Mouse (Mus musculus) MEL (cell line): Measurements from ENCODE around the gene Cpsf6. TPM values are rescaled to one million over a fixed set of nuclear protein-coding genes. Genes with fewer than 3 reads are reported as not detected.

Source experiments
- DNase-seq: peaks from one replicate; pipeline ENCODE4 v3.0.0; 2011; ENCODE audit warnings: low read depth, low spot score
- H3K27ac ChIP-seq: 2 replicates; pipeline ENCODE4 v1.5.1; 2012; ENCODE audit warnings: low read depth, mild to moderate bottlenecking, control low read depth, low read length, moderate library complexity; ENCODE audit not compliant: control insufficient read depth
- H3K27me3 ChIP-seq, 2 experiments: fragments of 150-350 bp in 1 of 2; sonication (generic) in 1 of 2; 2 replicates each; pipeline ENCODE4 v1.6.1; 2012; ENCODE audit warnings: low read length in 2 of 2, mild to moderate bottlenecking in 2 of 2, improper control_type of control experiment in 1 of 2, moderate library complexity in 1 of 2; ENCODE audit not compliant: insufficient read depth in 2 of 2, control insufficient read depth in 1 of 2
- H3K36me3 ChIP-seq, 2 experiments: 2 replicates each; pipeline ENCODE4 v1.6.1; 2012 to 2014; ENCODE audit warnings: low read length in 2 of 2, improper control_type of control experiment in 1 of 2, inconsistent platforms in 1 of 2, mild to moderate bottlenecking in 1 of 2; ENCODE audit not compliant: insufficient read depth in 2 of 2, control insufficient read depth in 1 of 2
- H3K4me1 ChIP-seq, 2 experiments: fragments of 150-350 bp in 1 of 2; sonication (generic) in 1 of 2; 2 replicates each; pipeline ENCODE4 v1.6.1; 2012; ENCODE audit warnings: low read length in 2 of 2, improper control_type of control experiment in 1 of 2, mild to moderate bottlenecking in 1 of 2; ENCODE audit not compliant: insufficient read depth in 2 of 2, control insufficient read depth in 1 of 2
- H3K4me3 ChIP-seq, 2 experiments: fragments of 150-350 bp in 1 of 2; sonication (generic) in 1 of 2; 2 replicates each; pipeline ENCODE4 v1.5.1; 2012; ENCODE audit warnings: low read depth in 2 of 2, low read length in 2 of 2, mild to moderate bottlenecking in 2 of 2, moderate library complexity in 2 of 2, control low read depth in 1 of 2, improper control_type of control experiment in 1 of 2; ENCODE audit not compliant: control insufficient read depth in 1 of 2, insufficient read depth in 1 of 2
- H3K79me2 ChIP-seq: 2 replicates; pipeline ENCODE4 v1.6.1; 2012; ENCODE audit warnings: mild to moderate bottlenecking, low read length, moderate library complexity; ENCODE audit not compliant: control insufficient read depth, poor library complexity, insufficient read depth
- H3K9ac ChIP-seq: 2 replicates; pipeline ENCODE4 v1.6.1; 2012; ENCODE audit warnings: low read depth, mild to moderate bottlenecking, control low read depth, low read length, moderate library complexity; ENCODE audit not compliant: control insufficient read depth, poor library complexity, severe bottlenecking
- H3K9me3 ChIP-seq: fragments of 150-350 bp; sonication (generic); replicated peaks from 2 replicates; pipeline ENCODE4 v1.6.1; 2012; ENCODE audit warnings: mild to moderate bottlenecking, low read length, improper control_type of control experiment, moderate library complexity; ENCODE audit not compliant: insufficient read depth
- BHLHE40 ChIP-seq: IDR thresholded peaks from 2 replicates; pipeline ENCODE4 v1.6.1; 2012; ENCODE audit warnings: low read depth, mild to moderate bottlenecking, inconsistent platforms, low read length, improper control_type of control experiment, borderline replicate concordance
- CHD2 ChIP-seq: IDR thresholded peaks from 2 replicates; pipeline ENCODE4 v1.6.1; 2011; ENCODE audit warnings: low read length, improper control_type of control experiment
- CTCF ChIP-seq, 3 experiments: IDR thresholded peaks in 2 of 3; conservative IDR thresholded peaks in 1 of 3; 2 replicates each; pipeline ENCODE4 v1.5.1; 2011 to 2012; ENCODE audit warnings: low read length in 3 of 3, low read depth in 2 of 3, mild to moderate bottlenecking in 2 of 3, improper control_type of control experiment in 1 of 3, inconsistent platforms in 1 of 3, mixed read lengths in 1 of 3, moderate library complexity in 1 of 3; ENCODE audit not compliant: control insufficient read depth in 1 of 3, insufficient read depth in 1 of 3, poor library complexity in 1 of 3, severe bottlenecking in 1 of 3
- E2F4 ChIP-seq: IDR thresholded peaks from 2 replicates; pipeline ENCODE4 v1.6.1; 2011; ENCODE audit warnings: low read depth, low read length, improper control_type of control experiment, borderline replicate concordance
- ELF1 ChIP-seq: IDR thresholded peaks from 2 replicates; pipeline ENCODE4 v1.6.1; 2014; ENCODE audit warnings: low read depth, mild to moderate bottlenecking, inconsistent platforms, low read length, improper control_type of control experiment, moderate library complexity
- EP300 ChIP-seq, 2 experiments: IDR thresholded peaks; 2 replicates each; pipeline ENCODE4 v1.6.1; 2011; ENCODE audit warnings: improper control_type of control experiment in 2 of 2, low read length in 2 of 2, low read depth in 1 of 2, mild to moderate bottlenecking in 1 of 2
- ETS1 ChIP-seq: IDR thresholded peaks from 2 replicates; pipeline ENCODE4 v1.6.1; 2012; ENCODE audit warnings: low read depth, mild to moderate bottlenecking, inconsistent platforms, low read length, improper control_type of control experiment, moderate library complexity
- GABPA ChIP-seq: IDR thresholded peaks from 2 replicates; pipeline ENCODE4 v1.6.1; 2012; ENCODE audit warnings: low read depth, mild to moderate bottlenecking, inconsistent platforms, low read length, improper control_type of control experiment, moderate library complexity
- GATA1 ChIP-seq: IDR thresholded peaks from 2 replicates; pipeline ENCODE4 v1.6.1; 2011; ENCODE audit warnings: low read depth, low read length, improper control_type of control experiment
- HCFC1 ChIP-seq: IDR thresholded peaks from 2 replicates; pipeline ENCODE4 v1.6.1; 2012; ENCODE audit warnings: low read depth, mild to moderate bottlenecking, inconsistent platforms, low read length, improper control_type of control experiment, moderate library complexity
- JUND ChIP-seq: IDR thresholded peaks from 2 replicates; pipeline ENCODE4 v1.6.1; 2011; ENCODE audit warnings: low read depth, mild to moderate bottlenecking, improper control_type of control experiment, low read length
- KAT2A ChIP-seq: conservative IDR thresholded peaks from 2 replicates; pipeline ENCODE4 v1.6.1; 2012; ENCODE audit warnings: low read depth, low read length, improper control_type of control experiment, inconsistent platforms
- MAX ChIP-seq: IDR thresholded peaks from 2 replicates; pipeline ENCODE4 v1.6.1; 2011; ENCODE audit warnings: low read length, improper control_type of control experiment
- MAZ ChIP-seq: IDR thresholded peaks from 2 replicates; pipeline ENCODE4 v1.6.1; 2012; ENCODE audit warnings: low read depth, mild to moderate bottlenecking, inconsistent platforms, low read length, improper control_type of control experiment
- MEF2A ChIP-seq: IDR thresholded peaks from 2 replicates; pipeline ENCODE4 v1.6.1; 2014; ENCODE audit warnings: low read depth, mild to moderate bottlenecking, inconsistent platforms, low read length, improper control_type of control experiment; ENCODE audit not compliant: poor library complexity, insufficient replicate concordance, severe bottlenecking; ENCODE audit errors: extremely low read depth
- MXI1 ChIP-seq: IDR thresholded peaks from 2 replicates; pipeline ENCODE4 v1.6.1; 2011; ENCODE audit warnings: mild to moderate bottlenecking, low read depth, low read length, improper control_type of control experiment
- MYB ChIP-seq: IDR thresholded peaks from 2 replicates; pipeline ENCODE4 v1.6.1; 2011; ENCODE audit warnings: mild to moderate bottlenecking, low read depth, low read length, improper control_type of control experiment
- MYC ChIP-seq: IDR thresholded peaks from 2 replicates; pipeline ENCODE4 v1.6.1; 2011; ENCODE audit warnings: low read depth, mild to moderate bottlenecking, low read length, improper control_type of control experiment, moderate library complexity
- NRF1 ChIP-seq: IDR thresholded peaks from 2 replicates; pipeline ENCODE4 v1.6.1; 2014; ENCODE audit warnings: low read depth, mild to moderate bottlenecking, inconsistent platforms, low read length, improper control_type of control experiment, moderate library complexity; ENCODE audit not compliant: poor library complexity, insufficient read depth, severe bottlenecking
- POLR2A ChIP-seq, 2 experiments: IDR thresholded peaks; 2 replicates each; pipeline ENCODE4 v1.6.1; 2011 to 2012; ENCODE audit warnings: low read length in 2 of 2, mild to moderate bottlenecking in 2 of 2, control low read depth in 1 of 2, improper control_type of control experiment in 1 of 2, low read depth in 1 of 2, moderate library complexity in 1 of 2; ENCODE audit not compliant: control insufficient read depth in 1 of 2, insufficient read depth in 1 of 2, poor library complexity in 1 of 2
- RAD21 ChIP-seq: IDR thresholded peaks from 2 replicates; pipeline ENCODE4 v1.6.1; 2011; ENCODE audit warnings: mild to moderate bottlenecking, low read depth, low read length, improper control_type of control experiment
- RCOR1 ChIP-seq: IDR thresholded peaks from 2 replicates; pipeline ENCODE4 v1.6.1; 2012; ENCODE audit warnings: low read depth, mild to moderate bottlenecking, inconsistent platforms, low read length, improper control_type of control experiment
- SIN3A ChIP-seq: IDR thresholded peaks from 2 replicates; pipeline ENCODE4 v1.6.1; 2012; ENCODE audit warnings: low read length, improper control_type of control experiment, inconsistent platforms
- SMC3 ChIP-seq: IDR thresholded peaks from 2 replicates; pipeline ENCODE4 v1.6.1; 2011; ENCODE audit warnings: low read depth, low read length, improper control_type of control experiment
- TAL1 ChIP-seq: IDR thresholded peaks from 2 replicates; pipeline ENCODE4 v1.6.1; 2012; ENCODE audit warnings: mild to moderate bottlenecking, inconsistent platforms, low read length, moderate library complexity, mixed read lengths
- TBP ChIP-seq: IDR thresholded peaks from 2 replicates; pipeline ENCODE4 v1.8.0; 2011; ENCODE audit warnings: low read depth, low read length, improper control_type of control experiment
- TCF12 ChIP-seq: IDR thresholded peaks from 2 replicates; pipeline ENCODE4 v1.6.1; 2014; ENCODE audit warnings: low read depth, mild to moderate bottlenecking, inconsistent platforms, low read length, improper control_type of control experiment, moderate library complexity
- UBTF ChIP-seq: IDR thresholded peaks from 2 replicates; pipeline ENCODE4 v1.6.1; 2012; ENCODE audit warnings: low read depth, mild to moderate bottlenecking, inconsistent platforms, low read length, improper control_type of control experiment, moderate library complexity, borderline replicate concordance; ENCODE audit not compliant: insufficient read depth
- USF1 ChIP-seq: IDR thresholded peaks from 2 replicates; pipeline ENCODE4 v1.6.1; 2014; ENCODE audit warnings: low read depth, mild to moderate bottlenecking, inconsistent platforms, low read length, improper control_type of control experiment, moderate library complexity
- USF2 ChIP-seq, 2 experiments: IDR thresholded peaks; 2 replicates each; pipeline ENCODE4 v1.6.1; 2011 to 2012; ENCODE audit warnings: improper control_type of control experiment in 2 of 2, low read length in 2 of 2, borderline replicate concordance in 1 of 2, inconsistent platforms in 1 of 2, low read depth in 1 of 2, mild to moderate bottlenecking in 1 of 2; ENCODE audit not compliant: insufficient read depth in 1 of 2
- ZKSCAN1 ChIP-seq: IDR thresholded peaks from 2 replicates; pipeline ENCODE4 v1.6.1; 2012; ENCODE audit warnings: low read depth, mild to moderate bottlenecking, inconsistent platforms, low read length, improper control_type of control experiment, moderate library complexity
- ZMIZ1 ChIP-seq: IDR thresholded peaks from 2 replicates; pipeline ENCODE4 v1.6.1; 2012; ENCODE audit warnings: low read depth, mild to moderate bottlenecking, inconsistent platforms, low read length, improper control_type of control experiment, moderate library complexity
- ZNF384 ChIP-seq: IDR thresholded peaks from 2 replicates; pipeline ENCODE4 v1.6.1; 2012; ENCODE audit warnings: low read depth, mild to moderate bottlenecking, inconsistent platforms, low read length, improper control_type of control experiment
- polyA plus RNA-seq, 2 experiments: library from polyadenylated mRNA; stranded (reverse) in 1 of 2; unstranded in 1 of 2; fragments of >175 nt in 1 of 2; fragments of >200 nt in 1 of 2; gene quantifications; 2 replicates each; pipeline versions ENCODE4 v1.2.1 to v1.2.4; 2012; ENCODE audit warnings: low replicate concordance in 2 of 2, low read depth in 1 of 2; ENCODE audit not compliant: insufficient read length in 2 of 2, insufficient read depth in 1 of 2, missing spikeins in 1 of 2
- total RNA-seq: library from RNA; depleted of rRNA; stranded (reverse); fragments of 300-350 nt; gene quantifications from 2 replicates; pipeline ENCODE4 v1.2.3, GENCODE M21; 2012

Cpsf6 gene
- total and polyA plus RNA-seq, 3 experiments: 85.7 to 88.2 TPM; not detected in 1

GRCm38 (mm10) chr10:117417772-117418667 is 38.2 kb upstream of the Cpsf6 start (continued):
- no peak for TF ChIP-seq RAD21
- TF ChIP-seq USF1: no peak; the same call in 1 of the 2 replicates
- TF ChIP-seq ZMIZ1: no peak
- TF ChIP-seq RCOR1: peak; percentile 56; the same call in 1 of the 2 replicates
- peak; percentile 55 for TF ChIP-seq SIN3A
- TF ChIP-seq, all 39 proteins: peak for 17

GRCm38 (mm10) chr10:117417470-117417767 is 37.6 kb upstream of the Cpsf6 start:
- DNase-seq: peak; percentile 71
- Histone ChIP-seq H3K9ac (peak overlapping the region; percentile 42), H3K4me3 (peak overlapping the region; percentile 58 to 87), H3K79me2 (no peaks in the 10 kb centered on the region; the same call in 1 of the 2 replicates), H3K36me3 (peaks cover 0 to 4% of the 10 kb centered on the region in 2 experiments; a peak in 2 of 4 replicates), H3K9me3 (no peaks in the 10 kb centered on the region), H3K4me1 (peaks cover 3 to 9% of the 10 kb centered on the region in 2 experiments), H3K27me3 (no peaks in the 10 kb centered on the region), H3K27ac (peak overlapping the region; percentile 78)
- TF ChIP-seq CTCF (IDR thresholded peaks at IDR 0.05 in 2 of 3, conservative IDR thresholded peaks at IDR 0.05 in 1 of 3; ENCODE audit: control insufficient read depth in 1 of 3, insufficient read depth in 1 of 3, low read depth in 2 of 3, low read length in 3 of 3, poor library complexity in 1 of 3, severe bottlenecking in 1 of 3): no peak
- TF ChIP-seq ETS1: no peak
- TF ChIP-seq SIN3A: no peak; the same call in 1 of the 2 replicates
- no peak for TF ChIP-seq E2F4
- TF ChIP-seq TBP: 0 out of 2 replicates have a peak, but pooled peaks have one; percentile 6
- TF ChIP-seq EP300 (IDR thresholded peaks at IDR 0.05; ENCODE audit: low read depth in 1 of 2, low read length in 2 of 2): no peak
- no peak for TF ChIP-seq ZNF384
- no peak for TF ChIP-seq ELF1
- TF ChIP-seq JUND: no peak
- TF ChIP-seq ZKSCAN1: no peak
- no peak for TF ChIP-seq KAT2A
- TF ChIP-seq MXI1: 0 out of 2 replicates have a peak, but pooled peaks have one; percentile 12
- no peak for TF ChIP-seq MYC
- no peak for TF ChIP-seq RCOR1
- no peak for TF ChIP-seq TAL1
- TF ChIP-seq GABPA: no peak
- TF ChIP-seq NRF1: no peak
- TF ChIP-seq USF2 (IDR thresholded peaks at IDR 0.05; ENCODE audit: borderline replicate concordance in 1 of 2, insufficient read depth in 1 of 2, low read depth in 1 of 2, low read length in 2 of 2): peak; percentile 47 to 74; a peak in 3 of 4 replicates
- no peak for TF ChIP-seq UBTF
- no peak for TF ChIP-seq MEF2A
- no peak for TF ChIP-seq POLR2A (IDR thresholded peaks at IDR 0.05; ENCODE audit: control insufficient read depth in 1 of 2, insufficient read depth in 1 of 2, low read depth in 1 of 2, low read length in 2 of 2, poor library complexity in 1 of 2)
- peak; percentile 85 for TF ChIP-seq MAX
- no peak for TF ChIP-seq TCF12
- no peak for TF ChIP-seq MAZ
- TF ChIP-seq CHD2: no peak
- TF ChIP-seq MYB: no peak
- TF ChIP-seq SMC3: no peak
- TF ChIP-seq BHLHE40: peak; percentile 63; the same call in 1 of the 2 replicates
- TF ChIP-seq ZMIZ1: no peak
- TF ChIP-seq GATA1: no peak
- peak; percentile 94 for TF ChIP-seq USF1
- TF ChIP-seq HCFC1: no peak
